Mouse (Mus musculus) fat pad, adult 2 months (tissue): ENCODE results near the gene Ankrd9.

Experiments used
- DNase-seq: peaks from one replicate; pipeline ENCODE4 v3.0.0-alpha.2; 2011; ENCODE audit warnings: low read depth, low spot score; ENCODE audit errors: extremely low read depth

Gene Ankrd9

DNA sequence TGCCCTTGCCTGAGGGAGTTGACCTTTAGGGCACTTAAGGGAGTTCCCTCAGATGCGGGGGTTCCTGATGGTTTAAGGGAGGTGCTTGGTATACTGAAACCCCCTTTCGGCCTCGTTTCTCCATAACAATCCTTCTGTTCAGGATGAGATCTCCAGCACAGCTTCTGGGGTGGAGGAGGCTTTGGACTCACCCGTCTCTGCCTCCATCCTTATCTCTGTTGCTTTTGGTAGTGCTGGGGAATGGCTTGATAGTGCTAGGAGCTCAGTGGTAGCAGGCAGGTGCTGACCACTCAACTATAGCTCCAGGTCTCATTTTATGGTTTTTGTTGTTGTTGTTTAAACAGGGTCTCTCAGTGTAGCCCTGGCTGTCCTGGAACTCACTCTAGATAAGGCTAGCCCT is 12.8 kb downstream of the Ankrd9 start:
- DNase-seq = no peak

- DNase-seq = no peak
Observed at GRCm38 (mm10) chr12:110965500-110965899, 13.3 kb downstream of the Ankrd9 start.

GRCm38 (mm10) chr12:110961973-110962372 is 16.9 kb downstream of the Ankrd9 start:
- DNase-seq = no peak

DNA sequence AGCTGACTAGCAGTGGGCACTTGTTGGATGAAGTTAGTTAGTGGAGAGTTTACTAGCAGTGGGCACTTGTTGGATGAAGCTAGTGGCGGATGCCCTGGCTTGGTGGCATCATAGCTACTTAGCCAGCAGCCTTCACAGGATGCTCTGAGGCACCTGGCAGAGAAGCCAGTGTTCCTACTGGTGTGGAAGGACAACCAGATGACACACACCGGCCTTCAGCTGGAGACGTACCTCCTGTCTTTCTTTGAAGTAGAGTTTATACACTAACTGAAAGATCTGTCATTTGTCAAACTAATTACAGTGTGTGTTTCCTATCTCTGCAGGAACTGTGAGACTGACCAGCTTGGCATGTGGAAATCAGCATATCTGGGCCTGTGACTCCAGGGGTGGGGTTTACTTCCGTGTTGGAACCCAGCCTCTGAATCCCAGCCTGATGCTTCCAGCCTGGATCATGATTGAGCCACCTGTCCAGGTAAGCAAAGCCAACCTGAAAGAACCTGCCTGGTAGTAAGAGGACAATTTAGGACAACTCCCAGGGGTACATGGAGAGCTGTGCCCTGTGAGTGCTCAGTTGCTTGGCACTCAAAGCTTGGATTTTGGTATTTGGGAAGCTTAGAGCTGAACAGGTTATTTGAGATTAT is 24.4 kb downstream of the Ankrd9 start:
- DNase-seq = no peak

GRCm38 (mm10) chr12:110953900-110954299 is 24.9 kb downstream of the Ankrd9 start:
- DNase-seq = no peak

- DNase-seq = no peak
Observed at GRCm38 (mm10) chr12:110953443-110953842, 25.4 kb downstream of the Ankrd9 start.

GRCm38 (mm10) chr12:110952628-110953385 is 26.0 kb downstream of the Ankrd9 start:
- no peak for DNase-seq

DNA sequence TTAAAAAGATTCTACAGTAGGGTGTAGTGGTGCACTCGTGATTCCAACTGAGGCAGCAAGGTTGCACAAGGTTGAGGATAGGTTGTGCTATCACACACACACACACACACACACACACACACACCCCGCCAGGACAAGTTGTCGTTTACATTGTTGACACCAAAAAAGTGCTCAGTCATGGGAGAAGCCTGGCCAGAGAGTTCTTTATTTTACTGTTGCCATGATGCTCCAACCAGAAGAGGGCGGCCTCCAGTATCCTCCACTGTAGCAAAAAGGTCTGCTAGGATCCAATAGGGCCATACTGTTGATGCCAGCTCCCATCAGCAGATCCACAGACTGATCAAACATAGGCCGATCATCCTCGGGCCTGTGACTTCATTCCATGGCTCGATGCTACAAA is 27.6 kb downstream of the Ankrd9 start:
- DNase-seq = no peak

GRCm38 (mm10) chr12:110950151-110950550 is 28.7 kb downstream of the Ankrd9 start:
- no peak for DNase-seq

GRCm38 (mm10) chr12:110949410-110949809 is 29.4 kb downstream of the Ankrd9 start:
- DNase-seq = no peak

DNA sequence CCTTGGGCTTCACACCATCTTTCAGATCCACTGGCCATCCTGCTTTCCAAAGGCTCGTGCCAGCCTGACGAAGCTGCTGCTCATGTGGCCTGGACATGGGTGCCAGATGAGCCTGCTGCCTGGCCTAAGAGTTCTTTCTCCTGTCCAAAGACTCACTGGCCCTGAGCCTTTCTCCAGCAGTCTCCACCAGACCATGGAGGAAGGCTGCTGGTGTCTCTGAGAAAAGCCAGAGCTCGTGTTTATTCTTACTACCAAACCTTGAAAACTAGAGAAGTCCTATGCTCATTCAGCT is 30.0 kb downstream of the Ankrd9 start:
- DNase-seq = no peak

GRCm38 (mm10) chr12:110948082-110948909 is 30.5 kb downstream of the Ankrd9 start:
- no peak for DNase-seq

DNA sequence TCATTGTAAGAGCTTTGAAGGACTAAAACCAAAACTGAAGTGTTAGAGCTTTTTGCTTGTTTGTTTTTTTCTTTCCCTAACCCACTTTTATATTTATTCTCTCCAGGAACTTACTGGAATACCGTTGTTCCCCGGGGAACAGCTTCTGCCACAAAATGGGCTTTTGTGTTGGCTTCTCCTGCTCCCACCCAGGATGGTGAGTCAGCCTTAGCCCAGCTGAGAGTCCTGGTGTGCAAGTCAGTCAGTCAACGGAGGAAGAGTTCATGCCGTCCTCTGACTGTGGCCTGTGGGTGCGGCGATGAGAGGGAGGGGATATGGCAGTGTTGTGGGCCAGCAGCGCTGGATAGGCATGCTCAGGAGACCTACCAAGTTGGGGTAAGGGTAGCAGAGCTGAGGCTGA is 32.6 kb downstream of the Ankrd9 start:
- no peak for DNase-seq

- no peak for DNase-seq
Observed at GRCm38 (mm10) chr12:110940869-110941268, 38.0 kb downstream of the Ankrd9 start.

DNA sequence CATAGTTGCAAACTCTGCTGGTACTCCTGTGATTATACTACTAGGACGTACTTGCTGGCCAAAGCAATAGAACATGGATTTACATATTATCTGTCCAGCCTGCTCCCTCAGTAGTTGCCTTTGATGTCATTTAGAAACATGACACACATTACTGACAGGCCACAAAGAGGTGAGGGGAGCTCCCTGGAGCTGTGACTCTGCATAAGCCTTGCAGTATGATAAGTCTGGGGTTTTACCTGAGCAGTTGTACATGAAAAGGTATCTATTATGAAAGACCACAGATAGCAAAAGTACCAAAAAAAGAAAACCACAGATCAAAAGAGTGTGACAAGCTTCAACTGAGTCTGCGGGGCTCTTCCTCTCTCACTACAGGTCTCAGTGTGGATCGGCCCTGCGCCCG is 39.5 kb downstream of the Ankrd9 start:
- no peak for DNase-seq

DNA sequence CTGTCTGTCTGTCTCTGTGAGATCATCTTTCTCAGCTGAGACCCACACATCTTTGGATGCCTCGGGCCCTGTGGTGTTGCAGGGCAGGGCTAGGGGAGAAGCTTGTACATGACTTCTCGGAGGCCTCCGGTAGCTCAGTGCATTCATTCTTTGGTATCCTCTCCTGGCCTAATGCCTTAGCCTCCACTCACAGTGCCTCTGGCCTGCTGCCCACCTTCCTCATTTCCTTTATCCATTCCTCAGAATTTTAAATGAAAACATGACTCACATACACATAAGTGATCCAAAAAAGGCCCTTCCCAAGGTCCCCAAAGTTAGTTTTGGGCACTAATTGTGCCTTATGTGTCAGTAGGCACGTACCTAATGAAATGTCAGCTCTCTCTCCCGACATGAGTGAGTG is 41.3 kb downstream of the Ankrd9 start:
- no peak for DNase-seq

GRCm38 (mm10) chr12:110935983-110936620 is 42.7 kb downstream of the Ankrd9 start:
- DNase-seq = no peak

- no peak for DNase-seq
Observed at GRCm38 (mm10) chr12:110932820-110933219, 46.0 kb downstream of the Ankrd9 start.
